Mouse (Mus musculus) frontal cortex, adult 2 months (tissue): ENCODE measurements around the gene Btaf1. TPM values are rescaled to one million over a fixed set of nuclear protein-coding genes. Genes with fewer than 3 reads are reported as not detected.

Source experiments
- DNase-seq, 2 experiments: peaks; one replicate each; pipeline ENCODE4 v3.0.0; 2022; ENCODE audit warnings: low spot score in 1 of 2; ENCODE audit errors: extremely low spot score in 1 of 2
- polyA plus RNA-seq: library from polyadenylated mRNA; depleted of rRNA; stranded (reverse); fragments of >200 nt; gene quantifications from 2 replicates; pipeline ENCODE4 v1.2.3, GENCODE M21; 2012; rRNA removed

Gene Btaf1
- polyA plus RNA-seq: 14.4 TPM in 2 replicates

DNA sequence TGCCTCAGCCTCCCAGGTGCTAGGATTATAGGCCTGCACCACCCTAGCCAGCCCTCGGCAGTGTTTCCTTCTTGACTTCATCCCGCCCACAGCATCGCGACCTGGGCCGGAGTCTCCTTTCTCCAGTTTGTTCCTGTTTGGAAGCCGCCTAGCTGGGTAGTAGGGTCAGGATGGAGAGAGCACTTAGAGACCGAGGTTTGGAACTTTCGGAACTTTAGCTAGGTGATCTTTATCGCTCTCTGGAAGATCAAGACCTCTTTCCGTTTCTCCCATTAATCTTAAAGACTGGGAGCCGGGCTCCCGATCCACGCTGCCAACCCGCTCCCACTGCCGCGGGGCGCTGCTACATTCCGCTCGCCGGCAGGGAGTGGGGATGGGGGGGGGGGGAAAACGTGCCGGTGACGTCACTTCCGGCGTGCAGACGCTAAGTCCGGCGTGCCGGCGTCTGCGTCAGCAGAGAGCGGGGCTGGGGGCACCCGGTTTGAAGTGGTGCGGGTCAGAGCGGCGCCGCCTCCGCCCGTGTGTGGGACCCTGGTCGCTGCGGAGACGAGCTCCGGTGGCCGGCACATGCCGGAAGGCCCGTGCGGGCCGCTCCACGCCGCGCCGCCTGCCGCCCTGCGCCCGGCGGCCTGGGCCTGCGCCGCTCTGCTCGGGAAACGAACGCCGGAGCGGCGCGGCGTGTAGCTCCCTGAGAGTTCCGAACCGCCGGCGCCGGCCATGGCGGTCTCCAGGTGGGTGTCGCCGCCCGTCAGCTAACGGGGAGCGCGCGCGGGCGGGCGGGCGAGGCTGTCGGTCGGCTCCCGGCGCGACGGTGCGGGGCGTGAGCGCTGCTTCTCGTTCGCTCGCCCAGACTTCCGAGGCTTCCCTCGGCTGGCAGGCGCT is at the start of gene Btaf1:
Btaf1 (plus strand) TSS at position 409 of the 882 bp plus-strand sequence.
- peak; percentile 57 to 80 for DNase-seq

DNA sequence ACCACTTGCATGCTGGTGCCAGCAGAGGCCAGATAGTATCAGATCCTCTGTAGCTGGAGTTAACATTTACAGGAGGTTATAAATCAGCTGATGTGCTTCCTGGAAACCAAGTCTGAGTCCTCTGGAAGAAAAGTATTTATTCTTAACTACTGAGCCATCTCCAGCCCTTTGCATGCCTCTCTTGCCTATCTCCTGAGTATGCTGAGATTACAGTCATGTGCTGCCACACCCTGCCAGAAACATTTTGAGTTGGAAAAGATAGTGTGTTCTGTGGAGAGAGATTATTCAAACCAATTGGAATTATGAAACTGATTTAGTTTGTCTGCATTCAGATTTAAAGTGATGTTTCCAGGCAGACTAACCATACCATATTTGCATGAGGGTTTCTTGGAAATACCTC is 48.5 kb upstream of the Btaf1 start:
- no peak for DNase-seq

DNA sequence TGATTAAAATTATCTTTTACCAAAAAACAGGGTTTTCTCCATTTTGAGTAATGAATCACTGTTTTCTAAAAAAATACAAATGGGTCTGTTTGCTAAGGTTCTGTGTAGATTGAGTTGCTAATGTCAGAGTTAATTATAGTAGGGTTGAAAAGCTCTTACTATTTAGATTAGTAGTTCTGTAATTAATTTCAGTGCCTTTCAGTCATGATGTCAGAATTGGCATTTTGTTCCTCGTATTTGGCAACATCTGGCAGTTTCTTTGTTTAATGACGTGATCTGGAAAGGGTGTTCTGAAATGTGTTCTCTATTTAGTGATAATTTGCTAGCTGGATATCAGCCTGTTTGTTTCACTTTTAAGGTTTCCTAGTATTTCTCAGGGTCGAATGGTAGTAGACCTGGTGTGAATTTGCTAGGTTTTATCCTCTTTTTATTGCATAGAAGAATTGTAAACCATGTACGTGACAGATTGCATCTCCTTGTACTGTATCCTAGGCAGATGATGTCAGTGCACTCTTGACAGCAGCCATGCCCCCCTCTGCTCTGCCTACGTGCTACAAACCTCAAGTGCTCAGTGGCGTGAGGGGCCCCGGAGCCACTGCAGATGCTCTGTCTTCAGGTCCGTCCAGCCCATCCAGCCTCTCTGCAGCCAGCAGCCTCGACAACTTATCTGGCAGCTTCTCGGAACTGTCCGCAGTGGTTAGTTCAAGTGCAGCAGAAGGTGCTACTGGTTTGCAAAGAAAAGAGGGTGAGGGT is 47.0 kb upstream of the Btaf1 start:
- DNase-seq: no peak

DNA sequence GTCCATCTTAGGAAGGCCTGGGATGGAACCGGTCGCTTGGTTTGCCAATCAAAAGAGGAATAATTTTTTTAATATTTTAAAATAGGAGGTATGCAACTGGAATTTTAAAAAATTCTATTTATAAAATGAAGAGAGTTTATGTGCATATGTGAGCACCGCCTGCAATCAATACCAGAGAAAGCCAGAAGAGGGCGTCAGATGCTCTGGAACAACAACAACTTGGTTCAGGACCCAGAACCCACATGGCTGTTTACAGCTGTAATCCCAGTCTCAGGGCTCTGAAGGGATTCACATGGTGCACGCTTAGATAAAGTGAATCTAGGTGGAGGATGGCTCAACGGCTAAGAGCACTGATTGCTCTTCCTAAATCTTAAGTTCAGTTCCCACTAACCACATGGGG is 42.8 kb upstream of the Btaf1 start:
- DNase-seq: peak in 1 of 2 experiments; percentile 36

DNA sequence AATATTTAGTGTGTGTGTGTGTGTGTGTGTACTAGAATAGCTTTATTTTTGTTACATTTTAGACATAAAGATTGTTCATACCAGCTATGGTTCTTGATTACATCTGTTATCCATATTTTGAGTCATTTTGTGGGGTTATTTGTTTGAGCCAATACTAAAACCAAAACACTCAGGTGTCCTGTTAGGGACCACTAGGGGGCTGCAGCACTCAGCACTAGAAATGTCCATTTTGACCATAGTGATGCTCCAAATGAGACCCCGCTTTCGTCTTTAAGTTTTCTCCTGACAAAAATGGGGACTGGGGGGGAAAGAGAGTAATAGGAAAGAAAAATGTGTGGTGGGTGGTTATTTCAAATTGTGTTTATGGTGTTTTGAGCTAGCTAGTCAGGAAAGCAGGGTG is 39.6 kb upstream of the Btaf1 start:
- no peak for DNase-seq

DNA sequence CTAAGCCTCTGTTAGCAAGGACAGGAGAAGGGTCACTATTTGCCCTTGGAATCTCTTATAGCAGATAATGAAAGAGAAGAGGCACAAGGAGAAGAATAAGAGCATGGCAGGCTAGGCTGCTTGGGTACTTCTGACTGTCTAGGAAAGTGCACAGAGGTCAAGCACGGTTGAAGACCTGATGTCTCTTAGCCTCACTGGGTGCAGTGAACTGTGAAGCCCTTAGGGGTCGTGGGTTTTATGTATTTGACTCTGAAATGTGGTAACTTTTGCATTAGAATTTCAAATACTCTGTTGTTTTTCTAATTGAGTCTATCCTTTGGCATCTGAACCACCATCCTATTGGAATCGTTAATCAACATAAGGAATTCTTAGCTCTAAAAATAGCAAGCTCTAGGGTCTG is 38.2 kb upstream of the Btaf1 start:
- DNase-seq: no peak

DNA sequence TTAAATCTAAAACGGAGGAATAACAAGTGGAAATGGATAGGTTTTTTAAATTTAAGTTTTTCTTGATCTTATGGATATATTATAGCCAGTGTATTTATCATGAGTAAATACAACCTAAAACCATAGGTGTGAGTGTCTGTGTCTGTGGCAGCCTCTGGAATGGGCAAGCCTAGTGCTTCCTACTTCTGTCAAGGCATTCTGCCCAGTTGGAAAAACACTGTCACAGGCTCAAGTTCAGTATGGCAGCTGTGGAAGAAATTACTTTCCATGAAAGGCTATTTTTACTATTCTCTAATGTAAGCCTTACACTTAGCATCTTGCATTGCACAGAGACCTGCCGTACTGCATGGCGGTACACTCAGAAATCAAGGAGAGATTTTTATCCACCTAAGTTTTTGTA is 34.1 kb upstream of the Btaf1 start:
- DNase-seq: no peak

DNA sequence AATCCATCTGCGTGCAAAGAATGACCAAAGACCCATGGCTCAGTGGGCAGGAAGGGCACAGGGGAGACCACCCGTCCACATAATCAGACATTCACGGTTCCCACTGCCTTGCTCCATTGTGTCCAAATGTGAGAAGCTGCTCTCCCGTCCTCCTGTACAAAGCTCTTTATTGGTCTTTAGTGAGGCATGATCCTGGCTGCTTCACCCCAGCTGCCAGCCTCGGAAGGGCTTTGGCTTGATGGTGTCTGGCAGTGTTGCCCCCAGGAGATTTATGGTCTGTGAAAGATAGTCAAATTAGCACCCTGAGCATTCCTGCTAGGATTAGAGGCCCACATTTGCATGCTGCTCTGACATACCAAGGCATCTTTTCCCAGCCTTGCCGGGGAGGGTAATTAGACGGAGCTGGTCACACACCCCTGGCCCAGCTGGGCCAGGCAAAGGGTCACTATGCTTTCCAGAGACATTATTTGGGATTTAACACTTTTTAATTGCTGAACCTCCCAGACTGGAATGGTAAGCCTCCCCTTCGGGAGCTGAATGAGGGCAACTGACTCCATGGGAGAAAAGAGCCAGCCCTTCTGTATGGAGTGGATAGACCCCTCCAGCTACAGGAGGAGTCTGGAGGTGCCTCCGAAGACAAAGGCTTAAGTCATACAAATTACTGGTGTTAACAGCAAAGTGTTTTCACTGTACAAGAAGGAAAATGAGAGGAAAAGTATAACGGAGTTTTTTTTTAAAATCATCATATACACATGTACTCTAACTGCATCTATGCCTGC is 28.9 kb upstream of the Btaf1 start:
- no peak for DNase-seq

DNA sequence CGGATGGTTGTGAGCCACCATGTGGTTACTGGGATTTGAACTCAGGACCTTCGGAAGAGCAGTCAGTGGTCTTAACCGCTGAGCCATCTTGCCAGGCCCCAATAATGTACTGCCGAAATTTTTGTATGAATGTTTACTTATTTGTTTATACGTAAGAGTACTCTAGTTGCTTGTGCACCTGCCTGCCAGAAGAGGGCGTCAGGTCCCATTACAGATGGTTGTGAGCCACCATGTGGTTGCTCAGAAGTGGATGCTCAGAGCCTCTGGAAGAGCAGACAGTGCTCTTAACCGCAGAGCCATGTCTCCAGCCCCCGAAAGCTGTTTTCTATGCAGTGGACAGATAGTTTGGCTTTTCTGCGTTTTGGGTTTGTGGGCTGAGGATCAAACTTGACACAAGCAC is 28.1 kb upstream of the Btaf1 start:
- no peak for DNase-seq

DNA sequence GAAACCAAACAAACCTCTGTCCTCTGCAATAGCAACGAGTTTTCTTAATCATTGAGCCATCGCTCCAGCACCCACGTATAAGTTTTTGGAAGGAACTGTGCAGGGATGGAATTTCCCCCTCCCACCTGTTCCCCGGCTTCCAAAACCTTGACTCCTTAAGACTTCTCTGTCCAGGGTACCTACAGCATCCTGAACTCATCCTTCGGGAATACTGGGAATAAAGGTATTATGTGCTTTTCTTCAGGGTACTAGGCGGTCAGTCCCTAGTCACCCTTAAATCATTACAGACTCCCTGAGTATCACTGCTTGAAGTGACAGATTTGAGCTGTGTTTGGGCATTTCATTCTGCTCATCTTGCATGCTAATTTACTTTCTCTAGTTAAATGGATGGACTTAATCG is 22.5 kb upstream of the Btaf1 start:
- DNase-seq: no peak

DNA sequence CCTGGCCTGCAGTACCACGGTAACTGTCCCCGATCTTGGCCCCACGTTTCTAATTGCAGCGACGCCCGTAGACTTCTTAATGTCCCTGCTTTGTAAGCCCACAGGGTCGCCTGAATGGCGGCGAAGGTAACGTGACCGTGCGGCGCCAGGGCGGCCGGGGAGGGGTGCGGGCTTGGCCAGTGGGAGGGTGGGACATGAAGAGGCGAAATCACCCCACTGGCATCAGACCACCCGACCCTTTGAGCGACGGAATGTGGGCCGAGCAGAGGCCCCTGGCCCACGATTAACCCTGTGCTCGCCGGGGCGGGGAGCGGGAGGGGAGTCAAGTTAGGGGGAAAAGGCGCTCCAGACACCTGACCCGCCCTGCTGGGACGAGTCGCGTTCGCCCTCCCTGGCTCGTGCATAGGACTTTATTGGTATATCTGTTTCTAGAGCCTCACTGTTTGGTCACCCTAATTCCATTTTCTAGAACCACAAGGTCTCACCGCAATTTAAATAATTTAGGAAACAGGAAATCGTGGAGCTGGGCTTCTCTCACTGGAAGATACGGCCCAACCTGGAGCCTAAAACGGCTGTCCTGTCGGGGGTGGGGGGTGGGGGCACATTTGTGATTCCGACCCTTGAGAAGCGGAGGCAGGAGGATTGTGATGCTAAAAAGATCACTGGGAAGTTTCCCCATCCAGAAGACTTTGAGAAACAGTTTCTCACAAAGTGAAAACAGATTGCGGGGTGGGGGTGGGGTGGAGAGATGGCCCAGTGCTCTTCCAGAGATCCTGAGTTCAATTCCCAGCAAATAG is 21.5 kb upstream of the Btaf1 start:
- peak in 1 of 2 experiments; percentile 53 for DNase-seq

DNA sequence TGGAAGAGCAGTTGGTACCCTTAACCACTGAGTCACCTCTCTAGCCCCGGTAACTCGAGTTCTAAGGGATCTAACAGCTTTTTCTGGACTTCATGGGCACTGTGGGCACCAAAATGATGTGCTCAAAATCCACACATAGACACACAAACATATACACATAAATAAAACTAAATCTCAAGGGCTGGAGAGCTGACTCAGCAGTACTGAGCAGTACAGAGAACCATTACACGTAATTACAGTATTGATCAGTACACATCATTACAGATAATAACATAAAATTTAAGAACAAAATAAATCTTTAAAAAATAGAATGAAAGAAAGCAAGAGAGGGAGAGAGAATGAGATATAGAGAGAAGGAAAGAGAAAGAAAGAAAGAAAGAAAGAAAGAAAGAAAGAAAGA is 16.7 kb upstream of the Btaf1 start:
- no peak for DNase-seq

DNA sequence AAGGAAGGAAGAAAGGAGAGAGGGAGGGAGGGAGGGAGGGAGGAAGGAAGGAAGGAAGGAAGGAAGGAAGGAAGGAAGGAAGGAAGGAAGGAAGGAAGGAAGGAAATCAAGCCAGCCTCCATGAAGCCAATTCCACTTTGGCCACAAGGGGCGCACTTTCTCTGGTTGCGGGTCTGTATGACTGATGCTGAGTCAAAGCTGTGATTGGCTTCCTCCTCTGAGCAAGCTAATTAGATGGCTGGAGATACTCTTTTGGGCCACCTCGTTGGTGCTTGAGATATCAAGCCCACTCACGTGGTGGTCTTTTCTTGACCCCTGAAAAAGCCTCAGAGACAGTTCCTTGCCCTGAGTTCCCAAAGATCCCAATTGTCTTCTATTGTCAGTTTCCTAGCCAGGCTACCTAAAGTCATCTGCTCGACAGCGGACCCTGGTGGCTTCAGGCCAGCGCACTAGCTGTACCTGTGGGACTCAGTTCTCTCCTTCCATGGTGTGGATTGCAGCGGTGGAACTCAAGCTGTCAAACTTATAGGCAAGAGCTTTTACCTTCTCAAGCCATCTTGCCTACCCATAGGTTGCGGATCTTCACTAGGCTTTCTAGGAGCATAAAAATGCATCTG is 16.1 kb upstream of the Btaf1 start:
- peak in 1 of 2 experiments; percentile 66 for DNase-seq

DNA sequence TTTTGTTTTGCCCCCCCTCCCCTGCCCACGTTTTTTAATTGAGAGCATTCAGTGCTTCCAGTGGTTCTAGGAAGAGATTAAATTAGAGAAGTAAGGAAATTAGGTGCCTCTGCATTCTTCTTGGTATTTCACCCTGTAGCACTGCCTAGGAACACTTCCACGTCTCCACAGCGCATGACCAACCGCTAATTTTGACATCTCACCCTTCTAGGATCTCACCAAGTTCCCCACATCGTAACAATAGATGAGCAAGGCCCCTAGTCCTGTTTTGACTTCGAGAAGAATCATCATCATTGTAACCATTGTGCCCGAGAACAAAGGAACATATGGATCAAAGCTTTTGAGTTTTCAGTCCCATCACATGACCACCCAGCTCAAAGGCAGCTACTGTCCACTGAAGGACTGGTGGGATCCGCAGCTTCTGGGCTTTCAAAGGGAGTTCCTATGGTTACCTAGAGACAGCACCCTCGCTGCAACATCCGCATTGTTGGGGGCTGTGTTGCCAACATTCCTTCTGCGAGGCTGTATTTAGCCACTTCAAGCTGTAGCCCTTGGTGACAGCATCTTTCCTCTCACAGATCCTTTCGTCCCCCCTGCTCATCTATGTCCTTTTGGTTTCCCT is 15.3 kb upstream of the Btaf1 start:
- peak in 1 of 2 experiments; percentile 65 for DNase-seq

DNA sequence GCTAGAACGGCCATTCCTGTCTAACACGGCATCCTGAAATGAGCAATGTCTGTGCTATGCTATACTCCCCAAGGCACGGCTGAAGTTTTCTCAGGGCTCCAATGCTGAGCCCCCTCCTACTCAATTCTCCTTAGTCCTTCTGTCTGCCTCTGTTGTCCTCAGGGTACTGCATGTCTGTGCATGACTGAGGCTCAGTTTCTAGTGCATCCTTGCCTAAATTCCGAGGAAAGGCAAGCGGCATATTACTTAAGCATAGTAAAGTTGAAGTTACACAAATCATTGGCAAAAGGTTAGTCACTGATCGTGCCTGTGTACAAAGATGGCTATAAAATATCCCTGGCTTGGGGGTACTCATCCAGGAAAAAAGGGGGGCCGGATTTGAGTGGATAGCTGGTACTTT is 12.8 kb upstream of the Btaf1 start:
- DNase-seq: no peak

DNA sequence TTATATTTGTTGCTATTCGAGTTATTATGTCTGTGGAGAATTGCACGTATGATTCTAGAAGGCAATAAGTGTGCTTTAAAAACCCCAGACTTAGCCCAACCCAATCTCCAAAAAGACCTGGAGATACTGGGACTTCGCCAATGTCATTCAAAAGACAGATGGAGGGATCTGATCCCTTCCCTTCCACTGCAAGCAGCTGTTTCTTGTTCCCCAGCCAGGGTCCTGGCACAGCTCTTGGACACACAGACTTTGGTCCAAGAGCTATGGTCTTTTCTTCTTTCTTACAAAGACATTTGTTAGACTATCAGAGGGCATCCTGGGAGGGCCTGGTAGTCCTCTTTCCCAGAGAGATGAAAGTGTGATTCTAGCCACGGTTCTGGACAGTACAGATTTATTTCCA is 9.7 kb upstream of the Btaf1 start:
- no peak for DNase-seq

DNA sequence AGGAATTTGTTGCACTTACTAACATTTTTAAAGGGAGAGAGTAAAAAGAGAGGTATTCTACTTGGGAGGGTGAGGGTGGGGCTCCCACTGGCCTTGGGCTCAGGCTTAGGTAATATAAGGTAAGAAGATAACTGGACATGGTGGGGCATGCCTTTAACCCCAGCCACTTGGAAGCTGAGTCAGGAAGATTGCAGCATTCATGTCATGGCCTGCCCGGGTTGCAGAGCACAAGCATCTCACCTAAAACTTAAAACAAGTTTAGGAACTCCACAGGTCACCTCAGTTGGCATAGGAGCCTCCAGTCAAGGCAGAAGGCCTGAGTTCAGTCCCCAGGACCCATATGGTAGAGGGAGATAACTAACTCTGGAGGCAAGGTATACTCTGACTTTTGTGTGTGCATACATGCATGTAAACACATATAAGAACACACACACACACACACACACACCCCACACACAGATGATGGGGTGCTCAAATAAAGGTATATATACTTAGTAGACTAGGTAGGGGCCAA is 8.9 kb upstream of the Btaf1 start:
- no peak for DNase-seq

DNA sequence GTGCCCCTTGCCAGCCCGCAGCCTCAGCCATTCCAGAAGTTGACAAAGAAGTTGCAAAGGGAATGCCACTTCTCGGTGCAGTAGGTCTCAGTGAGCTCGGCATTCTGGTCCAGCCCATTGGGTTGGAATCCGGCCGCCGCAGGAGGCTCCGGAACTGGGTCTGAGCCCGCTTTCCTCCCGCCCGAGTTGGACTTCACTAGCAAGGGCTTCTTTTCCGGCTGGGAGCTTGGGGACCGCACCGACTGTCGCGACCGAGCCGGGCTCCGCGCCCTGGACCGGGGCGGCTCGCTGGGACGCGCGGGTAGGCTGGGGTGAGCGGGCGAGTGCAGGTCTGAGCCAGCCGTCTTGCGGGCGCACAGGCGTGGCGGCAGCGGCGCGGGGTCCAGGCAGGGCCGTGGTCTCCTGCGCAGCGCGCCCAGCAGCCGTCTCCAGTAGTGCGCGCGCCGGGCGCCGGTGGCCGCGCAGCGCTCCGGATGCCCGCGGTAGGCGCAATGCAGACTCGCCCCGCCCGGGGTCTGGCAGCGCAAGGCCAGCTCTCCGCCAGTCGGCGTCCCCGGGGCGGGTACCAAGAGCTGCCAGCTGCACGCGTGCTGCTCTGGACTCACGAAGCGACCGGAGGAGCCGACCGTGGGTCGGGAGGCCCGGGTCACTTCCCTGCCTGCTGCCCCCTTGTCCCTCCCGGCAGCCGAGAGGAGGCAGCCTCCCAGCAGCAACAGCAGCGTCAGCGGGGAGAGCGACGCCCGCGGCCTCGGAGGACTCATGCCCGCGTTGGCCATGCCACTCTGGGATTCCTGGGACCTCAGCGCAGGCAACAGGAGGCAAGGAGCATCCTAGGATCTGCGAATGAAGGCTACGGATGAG is 7.2 kb upstream of the Btaf1 start:
- DNase-seq: peak; percentile 74 to 82
